Comparison of ENCODE assay signal across 21 mouse cellular contexts in the genomic region with DNA sequence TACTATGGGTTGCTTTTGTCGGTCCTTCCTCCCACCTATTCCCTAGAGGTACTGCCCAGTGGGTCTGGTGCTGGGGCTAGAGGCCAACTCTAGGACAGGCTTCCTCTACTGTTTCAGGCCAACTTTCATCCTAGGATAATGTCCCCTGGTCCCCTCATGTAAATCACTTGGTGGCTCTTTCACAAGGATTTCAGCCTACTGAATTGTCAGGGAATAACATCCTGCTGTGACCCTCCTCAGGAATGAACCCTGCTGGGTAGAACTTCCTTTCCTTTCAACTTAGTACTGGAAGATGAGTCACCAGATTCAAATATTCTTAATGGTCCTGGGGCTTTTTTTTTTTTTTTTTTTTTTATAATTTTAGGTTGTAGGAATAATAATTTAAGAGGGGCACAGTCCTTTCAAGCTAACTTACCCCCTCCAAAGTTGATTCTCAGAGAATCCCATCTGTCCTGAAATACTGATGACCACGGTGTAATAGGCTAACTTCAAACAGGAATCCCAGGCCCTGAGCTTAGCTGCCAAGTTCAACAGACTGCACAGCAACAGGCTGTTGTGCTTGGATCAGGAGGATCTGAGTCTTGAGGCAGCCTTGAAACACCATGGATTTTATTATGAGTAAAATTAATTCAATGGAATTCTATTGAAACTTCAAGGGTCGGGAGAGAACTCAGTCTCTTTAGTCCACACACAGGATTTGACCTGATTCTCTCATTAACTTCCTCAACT.
DNase-seq lines count a peak whose midpoint lies in the region; ATAC-seq and TF ChIP-seq lines count a peak whose summit lies in the region.
"Had no signal": no experiment of that assay in that cellular context is flagged by ENCODE, and none has a peak within 500 bp of the region (broad histone marks: within the 10 kb centered on the region; RNA-seq: fewer than 3 reads in every experiment).

No protein-coding gene starts in this region.

- no peak for TF ChIP-seq POLR2A in embryonic fibroblast, embryonic 13.5 days (IDR thresholded peaks at IDR 0.05; ENCODE audit: low read depth, low read length)

- H3K9ac ChIP-seq in heart, embryonic 13.5 days = no peak overlapping the region
- H3K9ac ChIP-seq: embryonic facial prominence, embryonic 12.5 days; kidney, embryonic 15.5 days; liver, embryonic 15.5 days had no signal

- WGBS in heart, embryonic 13.5 days = 35% methylated on average over 3 of the region's 3 CpGs

- no peaks in the 10 kb centered on the region for H3K9me3 ChIP-seq in heart, embryonic 13.5 days
- H3K9me3 ChIP-seq: embryonic facial prominence, embryonic 12.5 days; kidney, embryonic 15.5 days; liver, embryonic 15.5 days had no signal

- peak overlapping the region; percentile 54 for H3K27ac ChIP-seq in heart, embryonic 13.5 days (replicated peaks)
- H3K27ac ChIP-seq in layer of hippocampus, adult 2 months = peak overlapping the region; percentile 47; the same call in 1 of the 2 replicates
- peak overlapping the region; percentile 46; the same call in 1 of the 2 replicates for H3K27ac ChIP-seq in embryonic fibroblast, embryonic 13.5 days (ENCODE audit: insufficient read depth, low read length)
- H3K27ac ChIP-seq: embryonic facial prominence, embryonic 12.5 days; kidney, embryonic 15.5 days; liver, embryonic 15.5 days had no signal

- DNase-seq in heart, adult 9 months (ENCODE audit: low spot score in 2 of 2) = no peak
- no peak for DNase-seq in layer of hippocampus, adult 2 months (ENCODE audit: low spot score in 2 of 2)
- DNase-seq in layer of hippocampus, postnatal 10 days (ENCODE audit: low spot score in 2 of 2) = no peak
- DNase-seq in R1 (ENCODE audit: low read depth, low spot score) = peak; percentile 51
- DNase-seq: cerebellum, adult 2 months; cerebellum, postnatal 25 days; kidney, adult 11 months; kidney, postnatal 36 days; left cerebral cortex, postnatal 4 days; liver; lung, postnatal 4 days; midbrain, embryonic 14.5 days; right cerebral cortex, postnatal 4 days had no signal

- H3K4me1 ChIP-seq in heart, embryonic 13.5 days = peaks cover 17% of the 10 kb centered on the region
- H3K4me1 ChIP-seq in embryonic fibroblast, embryonic 13.5 days (ENCODE audit: control insufficient read depth, insufficient read depth, low read length) = 0 out of 2 replicates have a peak, but pooled peaks cover 2% of the 10 kb centered on the region
- H3K4me1 ChIP-seq: liver, embryonic 15.5 days had no signal

- H3K4me3 ChIP-seq in heart, embryonic 13.5 days = no peak overlapping the region
- H3K4me3 ChIP-seq in layer of hippocampus, adult 2 months = no peak overlapping the region
- no peak overlapping the region for H3K4me3 ChIP-seq in embryonic fibroblast, embryonic 13.5 days (ENCODE audit: insufficient read depth, low read length)
- H3K4me3 ChIP-seq: embryonic facial prominence, embryonic 12.5 days; erythroblast, embryonic 14.5 days; kidney, embryonic 15.5 days; liver, embryonic 15.5 days had no signal

- ATAC-seq in heart, embryonic 13.5 days (ENCODE audit: extremely low read depth, insufficient number of reproducible peaks, low FRiP score, low TSS enrichment) = no peak
- no peak for ATAC-seq in cerebellum, adult (ENCODE audit: insufficient number of reproducible peaks, low FRiP score, low TSS enrichment)
- ATAC-seq: forebrain, embryonic 14.5 days had no signal

- no peak for TF ChIP-seq CTCF in layer of hippocampus, adult 2 months (conservative IDR thresholded peaks at IDR 0.05)
- TF ChIP-seq CTCF in embryonic fibroblast, embryonic 13.5 days (IDR thresholded peaks at IDR 0.05; ENCODE audit: borderline replicate concordance, insufficient read depth, low read length) = no peak

- no peaks in the 10 kb centered on the region for H3K36me3 ChIP-seq in heart, embryonic 13.5 days
- H3K36me3 ChIP-seq: embryonic facial prominence, embryonic 12.5 days; kidney, embryonic 15.5 days; liver, embryonic 15.5 days had no signal

- no peak overlapping the region for H3K4me2 ChIP-seq in heart, embryonic 13.5 days
- H3K4me2 ChIP-seq: embryonic facial prominence, embryonic 12.5 days; kidney, embryonic 15.5 days; liver, embryonic 15.5 days had no signal

- no peaks in the 10 kb centered on the region for H3K27me3 ChIP-seq in heart, embryonic 13.5 days (replicated peaks)
- H3K27me3 ChIP-seq: embryonic facial prominence, embryonic 12.5 days; kidney, embryonic 15.5 days; liver, embryonic 15.5 days had no signal
